Mouse (Mus musculus): ENCODE data around the gene Saa3.

DNA sequence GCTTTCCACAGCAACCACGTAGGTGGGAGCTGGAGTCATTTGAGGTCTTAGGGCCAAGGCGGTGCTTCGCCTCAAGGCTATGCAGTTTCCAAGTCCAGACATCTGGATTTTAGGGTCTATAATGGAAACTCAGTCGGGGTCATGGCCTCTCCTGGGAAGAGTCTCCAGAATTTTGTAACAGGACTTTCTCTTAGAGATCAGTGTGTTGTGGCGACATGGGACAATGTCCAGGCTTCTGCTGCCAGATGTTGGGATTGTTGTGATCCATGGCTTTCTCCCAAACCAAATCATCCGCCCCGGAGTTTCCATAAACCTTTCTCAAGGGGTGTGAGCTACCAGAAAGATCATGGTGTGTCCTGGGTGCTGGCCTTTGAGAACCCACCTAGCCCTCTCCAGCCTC lies 30.9 kb upstream of the Saa3 start:
- TF ChIP-seq CTCF (IDR thresholded peaks at IDR 0.05; ENCODE audit: control insufficient read depth, insufficient read depth, low read length), result no peak
- TF ChIP-seq POLR2A (IDR thresholded peaks at IDR 0.05; ENCODE audit: borderline replicate concordance, control insufficient read depth, low read depth, low read length), result no peak

Measured in bone marrow, adult 2 months (tissue).